Mouse (Mus musculus) heart, embryonic 11.5 days (tissue): ENCODE data around the gene Tmem176a. TPM values are rescaled to one million over a fixed set of nuclear protein-coding genes. Genes with fewer than 3 reads are reported as not detected.

Experiments used
- ATAC-seq: fragments of 200-750 bp; cut with Nextera tagmentation; replicated peaks from 2 replicates; pipeline ENCODE4 v1.8.0; 2017; ENCODE audit warnings: moderate library complexity; ENCODE audit not compliant: insufficient number of reproducible peaks, low FRiP score, low TSS enrichment
- H3K27ac ChIP-seq: fragments of 300-500 bp; sonication (generic); 2 replicates; pipeline ENCODE4 v1.5.1; 2014; ENCODE audit warnings: mild to moderate bottlenecking, low read depth, low read length
- H3K27me3 ChIP-seq: fragments of 300-500 bp; sonication (generic); 2 replicates; pipeline ENCODE4 v1.6.1; 2014; ENCODE audit warnings: mild to moderate bottlenecking, low read length, mixed read lengths; ENCODE audit not compliant: control insufficient read depth, insufficient read depth
- H3K36me3 ChIP-seq: fragments of 300-500 bp; sonication (generic); 2 replicates; pipeline ENCODE4 v1.6.1; 2014; ENCODE audit warnings: mild to moderate bottlenecking, low read length, moderate library complexity, mixed read lengths; ENCODE audit not compliant: control insufficient read depth, insufficient read depth
- H3K4me1 ChIP-seq: fragments of 300-500 bp; sonication (generic); 2 replicates; pipeline ENCODE4 v1.6.1; 2014; ENCODE audit warnings: low read length; ENCODE audit not compliant: control insufficient read depth, insufficient read depth
- H3K4me2 ChIP-seq: fragments of 300-500 bp; sonication (generic); 2 replicates; pipeline ENCODE4 v1.6.1; 2014; ENCODE audit warnings: mild to moderate bottlenecking, moderate library complexity
- H3K4me3 ChIP-seq: fragments of 300-500 bp; sonication (generic); 2 replicates; pipeline ENCODE4 v1.5.1; 2014; ENCODE audit warnings: low read depth, low read length
- H3K9ac ChIP-seq: fragments of 300-500 bp; sonication (generic); 2 replicates; pipeline ENCODE4 v1.6.1; 2014; ENCODE audit warnings: mild to moderate bottlenecking, low read depth, low read length, moderate library complexity
- H3K9me3 ChIP-seq: fragments of 300-500 bp; sonication (generic); replicated peaks from 2 replicates; pipeline ENCODE4 v1.6.1; 2016; ENCODE audit warnings: low read length; ENCODE audit not compliant: control insufficient read depth
- WGBS: fragments of 180-500 bp; shearing (Covaris S2); extraction: QIAGEN DNeasy Blood & Tissue Kit; methylation state at CpG from one replicate; pipeline ENCODE4 v1.1.7; 2014; ENCODE audit not compliant: insufficient replicate concordance; 5-methylcytosine and 5-hydroxymethylcytosine counted together
- polyA plus RNA-seq: library from polyadenylated mRNA; unstranded; fragments of >200 nt; fragmentation: Nextera tagmentation; extraction: Ambion mirVana; gene quantifications from 2 replicates; pipeline ENCODE4 v1.2.1, GENCODE M21; 2014

Gene Tmem176a
- polyA plus RNA-seq, 1 experiment from 2014 or later = 104 TPM

- no peak for ATAC-seq
Measured at GRCm38 (mm10) chr6:48857613-48858302, 17.0 kb downstream of the Tmem176a start.

GRCm38 (mm10) chr6:48860130-48860815 is 19.6 kb downstream of the Tmem176a start:
- Histone ChIP-seq H3K4me1 (no peaks in the 10 kb centered on the region), H3K36me3 (no peaks in the 10 kb centered on the region), H3K4me2 (peak overlapping the region; percentile 59), H3K27me3 (no peaks in the 10 kb centered on the region), H3K9ac (no peak overlapping the region), H3K4me3 (peak overlapping the region; percentile 33), H3K27ac (no peak overlapping the region), H3K9me3 (no peaks in the 10 kb centered on the region)
- WGBS = 10% methylated on average over 23 of the region's 23 CpGs
- no peak; the same call in 1 of the 2 replicates for ATAC-seq

More at GRCm38 (mm10) chr6:48857613-48858302, 17.0 kb downstream of the Tmem176a start:
- Histone ChIP-seq H3K4me1 (no peaks in the 10 kb centered on the region), H3K4me2 (no peak overlapping the region), H3K27ac (no peak overlapping the region), H3K36me3 (no peaks in the 10 kb centered on the region), H3K9me3 (no peaks in the 10 kb centered on the region), H3K4me3 (no peak overlapping the region), H3K9ac (0 out of 2 replicates have a peak overlapping the region, but pooled peaks have one; percentile 12), H3K27me3 (no peaks in the 10 kb centered on the region)
- WGBS = 46% methylated on average over 8 of the region's 8 CpGs

- 77% methylated on average over 1 of the region's 1 CpGs for WGBS
- Histone ChIP-seq H3K36me3 (no peaks in the 10 kb centered on the region), H3K9me3 (no peaks in the 10 kb centered on the region), H3K4me2 (no peak overlapping the region), H3K9ac (no peak overlapping the region), H3K4me1 (no peaks in the 10 kb centered on the region), H3K27ac (no peak overlapping the region), H3K27me3 (no peaks in the 10 kb centered on the region), H3K4me3 (no peak overlapping the region)
- ATAC-seq = no peak
Measured at GRCm38 (mm10) chr6:48860851-48861250, 20.1 kb downstream of the Tmem176a start.

GRCm38 (mm10) chr6:48861616-48862280 is 21.0 kb downstream of the Tmem176a start:
- no peak for ATAC-seq
- Histone ChIP-seq H3K4me2 (no peak overlapping the region), H3K4me3 (no peak overlapping the region), H3K9ac (no peak overlapping the region), H3K27ac (no peak overlapping the region), H3K9me3 (no peaks in the 10 kb centered on the region), H3K27me3 (no peaks in the 10 kb centered on the region), H3K4me1 (no peaks in the 10 kb centered on the region), H3K36me3 (no peaks in the 10 kb centered on the region)
- WGBS = 67% methylated on average over 12 of the region's 12 CpGs

DNA sequence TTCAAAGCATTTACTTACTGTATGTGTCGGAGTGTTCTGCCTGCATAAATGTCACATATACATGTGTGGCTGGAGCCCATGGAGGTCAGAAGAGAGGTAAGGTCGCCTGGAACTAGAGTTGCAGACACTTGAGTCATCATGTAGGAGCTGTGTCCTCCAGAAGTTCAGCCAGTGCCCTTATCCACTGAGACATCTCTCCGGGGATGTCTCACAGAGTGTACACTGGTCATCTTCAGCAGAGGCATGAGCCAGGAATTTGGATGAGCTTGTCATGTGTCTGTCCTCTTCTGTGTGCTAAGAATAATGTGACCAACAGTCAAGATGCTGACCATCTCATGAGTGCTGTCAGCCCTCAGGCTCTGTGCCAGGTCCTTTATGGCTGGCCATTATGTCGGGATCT is 22.1 kb downstream of the Tmem176a start:
- 78% methylated on average over 4 of the region's 4 CpGs for WGBS
- H3K4me2 ChIP-seq = no peak overlapping the region
- H3K9ac ChIP-seq = no peak overlapping the region

DNA sequence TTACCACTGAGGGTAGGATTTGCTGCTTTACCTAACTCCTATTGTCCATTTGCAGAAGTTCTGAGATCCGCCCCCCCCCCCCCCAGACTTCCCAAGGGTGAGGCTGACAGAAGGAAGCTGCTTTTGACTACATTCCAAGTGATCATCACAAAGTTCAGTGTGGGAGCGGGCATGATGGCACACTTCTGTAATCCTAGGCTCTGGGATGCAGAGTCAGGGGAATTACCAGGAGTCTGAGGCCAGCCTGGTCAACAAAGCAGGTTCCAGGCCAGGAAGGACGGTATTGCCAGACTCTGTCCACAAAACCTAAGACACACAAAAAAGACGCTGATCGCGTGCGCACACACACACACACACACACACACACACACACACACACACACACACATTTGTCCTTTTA is 22.8 kb downstream of the Tmem176a start:
- no peak overlapping the region for H3K9ac ChIP-seq
- H3K4me1 ChIP-seq = no peaks in the 10 kb centered on the region
- H3K36me3 ChIP-seq = no peaks in the 10 kb centered on the region
- ATAC-seq = no peak
- H3K9me3 ChIP-seq = no peaks in the 10 kb centered on the region
- no peaks in the 10 kb centered on the region for H3K27me3 ChIP-seq
- H3K4me2 ChIP-seq = no peak overlapping the region
- 81% methylated on average over 7 of the region's 7 CpGs for WGBS
- no peak overlapping the region for H3K27ac ChIP-seq
- H3K4me3 ChIP-seq = no peak overlapping the region

More for the DNA sequence above, 22.1 kb downstream of the Tmem176a start:
- H3K27ac ChIP-seq = no peak overlapping the region
- ATAC-seq = no peak
- no peaks in the 10 kb centered on the region for H3K27me3 ChIP-seq
- H3K36me3 ChIP-seq = no peaks in the 10 kb centered on the region
- H3K4me3 ChIP-seq = no peak overlapping the region
- H3K4me1 ChIP-seq = no peaks in the 10 kb centered on the region
- H3K9me3 ChIP-seq = no peaks in the 10 kb centered on the region

GRCm38 (mm10) chr6:48864181-48864580 is 23.5 kb downstream of the Tmem176a start:
- H3K4me2 ChIP-seq = no peak overlapping the region
- WGBS = 39% methylated on average over 3 of the region's 3 CpGs
- no peaks in the 10 kb centered on the region for H3K9me3 ChIP-seq

GRCm38 (mm10) chr6:48864723-48865122 is 24.0 kb downstream of the Tmem176a start:
- no peaks in the 10 kb centered on the region for H3K9me3 ChIP-seq
- H3K36me3 ChIP-seq = no peaks in the 10 kb centered on the region
- no peaks in the 10 kb centered on the region for H3K4me1 ChIP-seq
- no peak overlapping the region for H3K9ac ChIP-seq
- 76% methylated on average over 3 of the region's 3 CpGs for WGBS
- no peak overlapping the region for H3K27ac ChIP-seq
- no peaks in the 10 kb centered on the region for H3K27me3 ChIP-seq
- ATAC-seq = no peak
- no peak overlapping the region for H3K4me2 ChIP-seq
- no peak overlapping the region for H3K4me3 ChIP-seq

More at GRCm38 (mm10) chr6:48864181-48864580, 23.5 kb downstream of the Tmem176a start:
- Histone ChIP-seq H3K4me1 (no peaks in the 10 kb centered on the region), H3K36me3 (no peaks in the 10 kb centered on the region), H3K9ac (no peak overlapping the region), H3K4me3 (no peak overlapping the region), H3K27ac (no peak overlapping the region), H3K27me3 (no peaks in the 10 kb centered on the region)
- no peak for ATAC-seq
